Mouse (Mus musculus): Measurements from ENCODE around the gene Psma4.

DNA sequence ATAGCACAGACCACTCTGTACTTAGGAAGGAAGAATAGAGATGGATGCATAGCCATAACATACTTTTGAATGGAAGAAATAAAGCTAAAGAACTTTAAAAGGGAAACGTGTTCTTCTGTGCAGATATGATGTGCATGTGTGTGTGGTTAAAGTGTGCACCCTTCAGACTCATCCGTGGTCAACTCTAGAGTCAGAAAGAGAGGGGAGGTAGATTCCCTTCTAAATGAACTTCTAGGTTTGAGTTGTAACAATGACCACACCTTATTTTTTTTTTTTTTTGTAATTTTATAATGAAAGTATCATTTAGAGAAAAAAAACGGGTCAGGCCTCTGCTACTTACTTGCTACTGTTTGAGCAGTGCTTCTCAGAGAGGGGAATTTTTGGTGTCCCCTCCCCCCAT lies 39.8 kb downstream of the Psma4 start:
- no peak for TF ChIP-seq CTCF (IDR thresholded peaks at IDR 0.05; ENCODE audit: extremely low read depth, insufficient read depth, low read length)
- TF ChIP-seq POLR2A (IDR thresholded peaks at IDR 0.05; ENCODE audit: extremely low read depth, insufficient read depth, low read length) = no peak

Data from cortical plate, adult 2 months (tissue).